Mouse (Mus musculus): ENCODE results near the gene Rnf32.

The Rnf32 gene

GRCm38 (mm10) chr5:29195570-29196263 is at the start of gene Rnf32:
TSS of gene Rnf32 (plus strand) at chr5:29195992.
- peak; percentile 90 for DNase-seq (ENCODE audit: low read depth, low spot score)

DNA sequence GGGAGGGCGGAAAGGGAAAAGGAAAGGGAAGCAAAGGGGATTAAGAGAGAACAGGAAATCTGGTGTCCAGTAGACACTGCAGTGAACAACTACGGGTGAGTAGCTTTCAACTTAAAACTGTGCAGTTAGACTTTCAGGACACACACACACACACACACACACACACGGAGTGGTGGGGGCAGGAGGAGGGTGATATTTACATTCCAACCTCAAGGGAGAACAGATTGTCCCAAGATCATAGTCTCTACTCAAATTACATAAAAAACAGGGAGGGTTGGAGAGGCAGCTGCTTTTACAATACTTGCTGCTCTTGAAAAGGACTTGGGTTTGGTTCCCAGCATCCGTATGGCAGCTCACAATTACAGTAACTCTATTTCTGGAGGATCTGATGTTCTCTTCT is 45.6 kb upstream of the Rnf32 start:
- no peak for DNase-seq (ENCODE audit: low read depth, low spot score)

DNA sequence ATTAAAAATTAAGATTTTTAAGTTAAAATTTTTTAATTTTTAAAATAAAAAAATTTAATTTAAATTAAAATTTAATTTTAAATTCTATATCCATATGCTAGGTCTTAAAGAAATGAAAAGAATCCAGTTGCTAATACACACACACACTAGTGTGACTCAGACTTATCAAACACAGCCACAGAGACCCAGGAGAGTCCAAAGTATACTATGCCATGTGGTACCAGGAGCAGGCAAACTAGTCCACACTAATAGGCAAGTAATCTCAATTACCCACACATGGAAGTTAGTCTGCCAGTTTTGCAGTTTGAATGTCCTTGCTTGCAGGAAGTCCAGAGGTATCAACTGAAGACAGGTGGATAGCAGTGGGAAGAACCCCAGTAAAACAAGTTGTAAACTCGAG is 35.9 kb upstream of the Rnf32 start:
- DNase-seq (ENCODE audit: low read depth, low spot score) = no peak

- DNase-seq (ENCODE audit: low read depth, low spot score) = no peak
These were observed 28.8 kb upstream of the Rnf32 start for GRCm38 (mm10) chr5:29166947-29167346.

- no peak for DNase-seq (ENCODE audit: low read depth, low spot score)
These were observed 25.6 kb upstream of the Rnf32 start for GRCm38 (mm10) chr5:29170193-29170592.

GRCm38 (mm10) chr5:29171165-29171564 is 24.6 kb upstream of the Rnf32 start:
- DNase-seq (ENCODE audit: low read depth, low spot score) = no peak

- DNase-seq (ENCODE audit: low read depth, low spot score) = no peak
These were observed 9.0 kb upstream of the Rnf32 start for GRCm38 (mm10) chr5:29186798-29187197.

- no peak for DNase-seq (ENCODE audit: low read depth, low spot score)
These were observed 592 bp upstream of the Rnf32 start for GRCm38 (mm10) chr5:29195231-29195569.

DNA sequence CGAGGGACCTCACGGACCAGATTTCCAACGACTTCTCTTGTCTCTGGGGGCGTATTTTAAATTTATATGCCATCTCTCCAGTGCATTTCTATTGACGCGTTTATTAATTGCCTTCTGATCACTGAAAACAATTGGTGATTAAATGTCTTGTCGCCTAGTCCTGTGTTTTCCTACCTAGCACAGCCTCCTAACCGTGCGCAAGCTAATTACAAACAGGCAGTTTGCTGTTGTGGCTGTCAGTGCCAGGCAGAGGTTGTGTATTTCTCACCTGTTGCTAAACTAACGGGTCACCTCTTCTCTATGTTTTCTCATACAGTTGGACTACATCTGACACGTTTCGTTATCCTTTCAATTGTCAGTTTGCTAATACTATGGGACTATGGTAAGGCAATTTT is 469 bp downstream of the Rnf32 start:
- no peak for DNase-seq (ENCODE audit: low read depth, low spot score)

DNA sequence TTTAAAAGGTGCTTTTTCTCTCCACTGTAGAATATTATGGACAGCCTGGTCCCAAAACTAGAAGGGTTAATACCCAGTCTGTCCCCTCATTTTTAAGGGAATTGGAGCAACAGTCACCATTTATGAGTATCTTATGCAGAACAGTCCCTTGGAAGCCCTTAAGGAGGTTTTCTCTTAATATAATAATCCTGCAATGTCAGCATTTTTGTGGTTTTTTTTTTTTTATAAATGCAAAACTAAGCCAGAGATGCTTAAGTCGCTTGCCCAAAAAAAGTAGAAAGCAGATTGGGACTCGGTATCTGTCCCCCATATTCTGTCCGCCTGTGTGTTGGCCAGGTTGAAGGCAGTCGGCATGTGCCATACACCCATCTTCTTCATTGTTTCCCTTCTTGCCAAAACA is 1.4 kb downstream of the Rnf32 start:
- no peak for DNase-seq (ENCODE audit: low read depth, low spot score)

- no peak for DNase-seq (ENCODE audit: low read depth, low spot score)
These were observed 3.2 kb downstream of the Rnf32 start for GRCm38 (mm10) chr5:29198960-29199488.

- peak; percentile 10 for DNase-seq (ENCODE audit: low read depth, low spot score)
These were observed 4.1 kb downstream of the Rnf32 start for GRCm38 (mm10) chr5:29199868-29200267.

GRCm38 (mm10) chr5:29205690-29206089 is 9.9 kb downstream of the Rnf32 start:
- peak; percentile 64 for DNase-seq (ENCODE audit: low read depth, low spot score)

DNA sequence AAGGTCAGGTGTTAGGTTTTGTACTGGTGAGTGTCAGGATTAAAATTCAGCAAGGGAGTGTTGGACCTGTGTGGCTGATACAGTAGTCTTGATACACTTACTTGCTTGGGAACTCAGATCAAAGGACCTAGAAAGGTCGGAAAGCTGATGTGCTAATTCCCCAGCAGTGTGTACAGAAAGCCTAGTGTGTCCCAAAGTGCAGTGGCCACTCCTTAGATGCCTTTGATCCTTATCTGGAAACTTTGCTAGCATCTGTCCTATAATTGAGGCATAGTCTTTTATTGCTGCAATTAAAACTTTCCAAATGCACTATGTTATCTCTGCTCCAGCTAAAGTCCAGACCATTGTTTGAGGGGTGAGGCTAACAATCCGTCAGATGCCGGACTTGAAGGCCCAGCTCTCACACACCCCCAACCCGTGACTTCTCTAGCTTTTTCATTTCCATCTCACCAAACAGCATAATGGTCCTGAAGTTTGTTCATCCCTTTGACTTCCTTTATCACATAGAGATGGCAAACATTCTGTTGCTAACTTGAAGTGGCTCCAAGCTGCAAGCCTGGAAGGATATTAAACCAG is 16.3 kb downstream of the Rnf32 start:
- no peak for DNase-seq (ENCODE audit: low read depth, low spot score)

DNA sequence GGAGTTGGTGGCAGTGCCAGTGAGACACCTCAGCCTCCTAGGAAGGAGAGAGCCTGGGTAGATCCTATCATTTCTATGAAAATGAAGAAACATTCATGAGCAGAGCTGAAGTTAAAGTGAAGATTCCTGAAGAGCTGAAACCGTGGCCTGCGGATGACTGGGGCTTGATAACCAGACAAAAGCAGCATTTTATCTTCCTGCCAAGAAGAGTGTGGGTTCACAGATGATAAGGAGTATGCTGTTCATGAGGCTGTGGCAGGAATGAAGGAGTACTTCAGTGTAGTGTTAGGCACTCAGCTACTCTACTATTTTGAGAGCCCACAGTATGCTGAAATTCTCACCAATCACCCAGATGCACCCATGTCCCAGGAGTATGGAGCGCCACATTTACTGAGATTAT is 22.2 kb downstream of the Rnf32 start:
- no peak for DNase-seq (ENCODE audit: low read depth, low spot score)

GRCm38 (mm10) chr5:29224089-29224488 is 28.3 kb downstream of the Rnf32 start:
- DNase-seq (ENCODE audit: low read depth, low spot score) = no peak

- DNase-seq (ENCODE audit: low read depth, low spot score) = no peak
These were observed 34.7 kb downstream of the Rnf32 start for GRCm38 (mm10) chr5:29230481-29230880.

- DNase-seq (ENCODE audit: low read depth, low spot score) = no peak
These were observed 42.6 kb downstream of the Rnf32 start for GRCm38 (mm10) chr5:29238379-29238778.

DNA sequence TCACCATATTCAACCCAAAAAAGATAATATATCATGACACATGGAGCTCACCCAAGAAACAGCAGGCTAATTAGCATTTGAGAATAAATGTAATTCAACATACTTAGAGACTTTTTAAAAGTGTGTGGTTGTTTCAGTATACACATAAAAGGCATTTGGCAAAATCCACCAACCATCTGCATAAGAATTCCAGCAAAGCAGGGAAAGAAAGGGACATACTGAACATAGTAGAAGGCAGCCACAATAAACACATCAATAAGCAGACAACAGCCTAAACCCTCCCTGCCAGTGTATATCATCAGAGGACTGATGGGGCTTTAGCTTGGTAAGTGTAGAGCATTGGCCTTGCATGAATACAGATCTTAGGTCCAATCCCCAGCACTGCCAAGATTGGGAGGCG is 49.0 kb downstream of the Rnf32 start:
- DNase-seq (ENCODE audit: low read depth, low spot score) = no peak

DNA sequence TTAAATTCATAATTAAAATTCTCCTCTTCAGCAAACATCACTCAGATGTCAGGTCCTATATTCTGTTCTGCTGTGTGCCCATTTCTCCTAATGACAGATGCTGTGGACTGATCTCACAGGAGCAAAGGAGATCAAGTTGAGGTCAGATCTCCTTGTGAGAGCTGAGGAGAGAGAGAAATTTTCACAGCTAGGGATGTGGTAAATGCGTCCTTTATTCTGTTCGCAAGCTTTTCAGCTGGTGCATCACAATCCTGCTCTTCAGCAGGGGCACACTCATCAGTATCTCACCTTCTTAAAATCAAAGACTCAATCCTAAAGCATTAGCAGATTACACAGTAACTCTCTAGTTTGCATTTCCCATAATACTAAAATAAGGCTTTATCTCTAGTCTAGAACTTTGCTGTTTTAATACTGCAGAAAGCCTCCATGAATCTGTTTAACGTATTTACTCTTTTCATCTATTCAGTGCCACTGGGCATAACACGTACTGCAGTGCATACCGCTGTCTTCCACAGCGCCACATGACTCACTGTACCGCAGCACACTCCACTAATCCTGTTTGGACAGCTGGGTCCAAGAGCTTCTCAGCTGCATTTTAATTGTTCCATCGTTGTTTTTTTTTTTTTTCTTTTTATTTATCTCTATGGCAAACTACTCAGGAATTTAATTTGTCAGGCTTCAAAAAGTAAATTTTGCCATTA is 55.2 kb downstream of the Rnf32 start:
- DNase-seq (ENCODE audit: low read depth, low spot score) = no peak

GRCm38 (mm10) chr5:29251496-29251873 is 55.7 kb downstream of the Rnf32 start:
- no peak for DNase-seq (ENCODE audit: low read depth, low spot score)

DNA sequence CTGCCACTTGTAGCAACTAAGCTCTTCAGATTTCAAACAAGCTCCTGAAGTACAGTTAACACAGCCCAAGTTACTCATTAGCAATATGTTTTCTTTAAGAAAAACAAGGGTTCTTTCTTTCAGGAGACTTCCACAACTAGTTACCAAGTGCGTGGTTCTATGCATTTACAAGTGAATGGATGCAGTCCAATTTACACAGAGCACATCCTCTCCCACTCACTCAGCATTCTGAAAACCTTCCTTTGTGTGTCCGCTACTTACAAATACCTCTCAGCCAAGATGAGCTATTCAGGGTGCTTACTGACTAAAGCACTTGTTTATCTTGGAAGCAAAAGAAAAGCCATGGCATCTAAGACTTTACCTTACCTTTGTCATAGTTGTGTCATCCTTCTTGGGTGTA is 58.1 kb downstream of the Rnf32 start:
- DNase-seq (ENCODE audit: low read depth, low spot score) = no peak

DNA sequence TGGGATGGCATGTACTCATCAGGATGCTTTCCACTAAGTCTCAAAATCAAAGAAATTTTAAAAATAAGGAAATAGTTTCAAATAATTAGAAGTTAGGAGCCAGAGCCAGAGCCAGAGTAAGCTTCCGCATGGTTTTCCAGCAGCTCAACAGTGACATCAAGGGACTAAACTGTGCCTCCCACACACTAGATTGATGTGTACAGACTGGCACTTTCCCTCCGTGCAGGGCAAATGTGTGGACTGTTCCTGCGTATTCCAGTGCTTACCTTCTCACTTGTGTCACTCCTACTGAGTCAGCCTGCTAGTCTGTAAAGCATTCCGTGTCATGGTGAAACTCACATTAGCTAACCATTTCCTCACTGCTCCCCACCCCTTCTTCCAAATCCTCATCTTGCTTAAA is 75.1 kb downstream of the Rnf32 start:
- no peak for DNase-seq (ENCODE audit: low read depth, low spot score)

All from CD4-positive helper T cell, adult 2 months (primary cell).